Mouse (Mus musculus) activated CD4-positive, CD25-positive, alpha-beta regulatory T cell, adult 4 months (primary cell): Measurements from ENCODE around the gene Kat7. TPM values are rescaled to one million over a fixed set of nuclear protein-coding genes. Genes with fewer than 3 reads are reported as not detected.

ENCODE experiments used
- ATAC-seq: one replicate; pipeline ENCODE4 v1.8.0; 2017
- polyA plus RNA-seq, 2 experiments: library from polyadenylated mRNA; unstranded; fragments of 100-300 nt; shearing (Covaris generic); gene quantifications; one replicate each; pipeline ENCODE4 v1.2.1; 2017

Kat7 gene
- polyA plus RNA-seq = 10 to 100 TPM; 40.8 to 49.2 TPM

DNA sequence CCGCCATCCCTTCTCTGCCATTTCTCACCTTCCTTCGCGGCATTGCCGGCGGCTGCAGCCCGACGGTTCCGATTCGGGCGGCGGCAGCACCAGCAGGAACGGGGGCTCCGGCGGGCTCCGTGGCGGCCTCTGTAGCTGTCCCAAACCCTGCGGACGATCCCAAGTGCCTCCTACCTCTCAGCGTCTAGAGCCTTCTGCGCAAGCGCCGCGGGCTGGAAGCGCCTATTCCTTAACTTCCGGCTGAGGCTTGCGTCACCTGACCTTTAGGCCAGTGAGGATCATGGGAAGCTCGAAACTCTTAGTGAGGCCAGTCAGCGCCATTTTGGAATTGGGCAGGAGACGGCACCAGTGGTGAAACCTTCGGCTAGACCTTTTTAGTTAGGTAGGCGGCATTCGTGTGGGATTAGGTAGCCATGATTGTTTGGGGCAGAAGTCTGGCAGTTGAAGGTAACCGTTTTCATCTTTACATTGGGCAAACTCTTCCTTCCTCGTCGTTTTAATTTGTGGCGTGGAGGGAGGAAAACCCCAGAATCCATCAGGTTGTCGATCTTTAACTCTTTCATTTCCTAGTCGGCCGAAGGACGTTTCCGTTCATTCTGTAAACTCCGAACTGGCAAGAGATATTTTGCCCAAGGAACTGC, at the start of gene Kat7:
Kat7 (minus strand) TSS at position 240 of the 641 bp plus-strand sequence.
- ATAC-seq = peak; percentile 76

DNA sequence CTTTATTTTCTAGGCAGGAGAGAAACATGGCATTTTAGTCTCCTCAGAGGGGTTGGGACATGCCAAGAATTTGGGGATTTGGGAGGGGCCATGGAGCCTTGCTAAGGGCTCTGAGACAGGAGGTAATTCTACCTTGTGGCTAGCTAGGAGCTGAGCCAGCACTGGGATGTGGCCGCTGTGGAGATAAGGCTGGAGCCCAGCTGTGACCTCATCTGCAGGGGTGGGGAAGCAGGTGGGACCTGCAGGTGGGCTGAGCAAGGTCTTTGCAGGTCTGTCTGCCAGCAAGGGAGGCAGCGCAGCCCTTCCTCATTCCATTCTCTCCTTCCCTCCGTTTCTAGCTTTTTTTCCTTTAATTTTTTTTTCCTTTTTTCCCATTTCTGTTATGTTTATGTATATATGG, 48.2 kb upstream of the Kat7 start:
- no peak for ATAC-seq

DNA sequence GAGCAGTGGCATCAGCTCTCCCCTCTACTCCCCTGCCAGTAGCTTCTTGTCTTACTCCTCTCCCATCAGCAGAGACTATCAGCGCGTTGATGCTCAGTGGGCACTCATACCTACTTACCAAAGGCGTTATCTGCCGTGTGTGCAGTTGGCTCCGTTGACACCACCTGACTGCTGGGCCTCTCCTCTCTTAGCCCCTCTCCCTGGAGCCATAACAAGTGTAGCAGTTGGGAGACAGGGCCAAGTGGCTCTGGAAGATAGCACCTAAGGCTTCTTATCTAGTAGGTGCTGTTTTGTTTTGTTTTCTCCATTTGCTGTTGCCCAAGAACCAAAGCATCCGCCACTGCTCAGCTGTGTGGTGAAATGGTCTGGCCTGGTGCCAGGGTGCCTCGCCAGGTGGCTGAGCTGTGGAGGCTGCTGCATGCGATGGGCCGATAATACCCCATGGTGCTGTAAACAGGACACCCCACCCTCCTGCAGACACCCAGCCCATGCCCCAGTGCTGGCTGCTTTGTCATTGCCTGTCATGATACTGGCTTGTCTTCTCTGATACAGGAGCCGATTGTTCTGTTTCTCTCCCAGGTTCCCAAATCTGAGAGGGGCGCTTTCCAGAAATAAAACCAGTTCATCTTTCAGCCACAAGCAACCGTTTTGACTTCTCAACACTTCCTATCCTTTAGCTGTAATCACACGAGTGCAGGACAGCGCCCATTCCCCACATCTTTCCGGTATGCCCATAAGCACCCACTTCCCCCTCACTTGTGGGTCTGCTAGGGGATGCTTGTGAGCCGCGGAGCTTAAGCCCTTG, 46.6 kb upstream of the Kat7 start:
- peak; percentile 89 for ATAC-seq

DNA sequence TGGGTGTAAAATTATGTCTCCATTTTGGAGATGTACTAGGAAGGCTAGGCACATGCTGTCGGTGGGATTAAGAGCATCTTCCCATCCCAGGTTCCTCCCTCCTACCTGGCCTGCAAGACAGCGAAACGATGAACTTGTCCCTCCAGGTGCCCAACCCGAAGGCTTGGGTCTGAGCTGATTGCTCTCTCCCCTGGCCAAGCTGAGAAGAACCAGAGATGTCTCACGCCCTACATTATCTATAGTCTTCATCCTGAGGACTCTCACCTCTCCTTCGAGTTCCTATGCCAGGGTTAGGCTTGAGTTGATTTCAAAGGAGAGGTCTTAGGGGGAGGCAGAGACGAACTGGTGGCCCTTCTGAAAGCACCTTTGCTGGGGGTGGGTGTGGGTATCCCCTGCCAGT, 46.0 kb upstream of the Kat7 start:
- no peak for ATAC-seq

DNA sequence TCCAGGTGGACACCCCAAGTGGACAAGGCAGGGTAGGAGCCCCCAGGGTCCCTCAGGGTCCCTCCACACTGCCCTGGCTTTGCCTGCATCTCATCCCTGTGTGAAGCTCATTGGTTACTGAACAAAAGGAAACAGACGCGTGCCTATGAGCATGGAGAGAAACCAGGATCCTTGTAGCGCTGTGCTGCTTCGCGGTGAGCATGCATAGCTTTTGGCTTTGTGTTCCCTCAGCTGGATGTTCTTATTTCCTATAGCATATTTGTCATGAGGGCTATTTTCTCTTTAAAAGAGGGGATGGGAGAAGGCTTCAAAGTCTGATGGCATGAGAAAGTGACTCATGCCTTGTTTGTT, 45.6 kb upstream of the Kat7 start:
- ATAC-seq = no peak

DNA sequence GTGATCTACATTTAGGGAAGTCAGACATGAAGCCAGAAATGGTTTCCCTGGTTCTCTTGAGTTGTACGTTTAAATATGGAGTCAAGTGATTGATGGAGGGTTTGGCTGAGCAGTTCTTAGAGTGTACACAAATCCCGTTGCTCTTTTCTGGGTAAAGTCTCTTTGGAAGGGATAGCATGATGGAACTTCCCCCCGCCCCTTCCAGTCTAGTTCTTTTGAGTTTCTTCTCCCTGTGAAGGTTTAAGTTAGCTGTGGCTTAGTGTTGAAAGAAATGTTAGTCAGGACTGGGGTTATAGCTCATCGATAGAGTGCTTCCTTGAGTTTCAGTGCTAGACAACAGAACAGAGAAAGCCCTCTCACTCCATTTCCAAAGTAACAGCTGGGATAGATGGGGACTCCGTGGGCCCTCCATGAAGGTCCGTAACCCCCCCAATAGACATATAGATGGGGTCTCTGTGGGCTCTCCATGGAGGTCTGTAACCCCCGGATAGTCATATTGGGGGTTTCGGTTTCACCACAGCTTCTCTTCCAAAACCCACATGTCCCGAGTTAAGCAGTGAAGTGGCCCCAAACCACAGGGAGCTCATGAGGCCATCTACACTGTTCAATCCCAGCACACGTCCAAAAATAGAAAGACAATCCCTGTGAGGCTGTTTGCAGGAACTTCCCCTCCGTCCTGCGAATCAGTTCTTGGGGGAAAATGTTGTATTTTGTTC, 45.1 kb upstream of the Kat7 start:
- ATAC-seq = no peak

DNA sequence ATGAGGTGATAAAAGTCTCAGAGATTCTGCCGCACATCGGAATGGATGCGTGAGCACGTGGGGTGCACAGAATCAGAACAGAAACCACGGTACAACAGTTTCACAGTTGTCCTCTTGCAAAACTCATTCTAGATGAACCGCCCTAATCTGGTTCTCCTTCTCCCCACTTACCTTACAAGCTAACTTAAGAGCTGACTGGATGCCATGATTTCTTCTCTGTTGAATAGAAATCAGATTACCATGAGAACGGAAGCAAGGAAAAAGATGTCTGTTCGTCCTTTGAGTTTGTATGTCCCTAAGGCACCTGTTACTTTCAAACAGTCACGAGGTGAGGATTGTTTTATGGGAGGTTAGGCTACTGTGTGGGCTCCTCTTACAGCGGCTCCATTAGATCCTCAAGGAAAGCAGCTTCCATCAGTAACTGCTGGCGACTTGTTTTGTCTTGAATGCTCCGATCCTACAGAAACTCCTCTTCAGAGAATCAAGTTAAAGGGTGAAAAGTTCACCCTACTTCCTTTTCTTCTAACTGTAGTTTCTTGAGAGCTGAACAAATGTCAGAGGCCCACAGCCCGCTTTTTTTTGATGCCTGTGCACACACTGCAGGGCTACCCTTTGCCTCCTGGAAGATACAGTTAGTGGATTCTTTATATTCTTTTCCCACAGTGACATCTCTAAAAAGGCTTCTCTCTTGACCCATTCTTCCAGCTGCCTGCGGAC, 44.3 kb upstream of the Kat7 start:
- ATAC-seq = no peak

DNA sequence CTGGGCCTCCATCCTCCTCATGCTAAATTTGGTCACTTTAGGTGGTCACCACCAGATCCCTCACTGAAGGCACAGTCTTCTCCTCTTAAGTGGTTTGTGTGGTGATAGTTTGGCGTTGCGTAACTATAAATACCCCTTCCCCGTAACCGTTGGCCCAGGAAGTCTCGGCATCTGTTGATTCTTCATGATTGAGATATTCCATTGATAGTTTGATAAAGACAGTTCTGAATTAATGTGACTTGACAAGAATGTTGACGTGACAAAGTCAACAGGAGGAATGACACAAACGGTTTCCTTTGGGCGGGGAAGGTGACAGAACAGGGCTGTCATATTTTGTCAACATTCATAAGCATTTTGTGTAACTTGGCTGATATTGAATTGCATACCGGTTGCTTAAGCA, 43.2 kb upstream of the Kat7 start:
- ATAC-seq = no peak

DNA sequence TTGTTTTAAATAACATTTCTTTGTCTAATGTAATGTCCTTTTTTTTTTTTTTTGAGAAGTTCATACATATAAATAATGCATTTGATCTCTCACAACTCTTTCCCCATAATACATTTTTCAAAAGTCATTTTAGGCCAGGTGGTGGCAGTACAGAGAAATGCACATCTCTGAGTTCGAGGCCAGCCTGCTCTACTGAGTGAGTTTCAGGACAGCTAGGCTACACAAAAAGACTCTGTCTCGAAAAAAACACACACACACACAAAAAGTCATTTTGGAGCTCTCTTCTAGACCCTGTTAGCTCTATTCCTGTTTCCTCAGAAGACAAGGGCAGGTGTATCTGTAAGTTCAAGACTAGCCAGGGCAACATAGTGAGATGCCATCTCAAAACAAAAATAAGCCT, 42.6 kb upstream of the Kat7 start:
- ATAC-seq = no peak

DNA sequence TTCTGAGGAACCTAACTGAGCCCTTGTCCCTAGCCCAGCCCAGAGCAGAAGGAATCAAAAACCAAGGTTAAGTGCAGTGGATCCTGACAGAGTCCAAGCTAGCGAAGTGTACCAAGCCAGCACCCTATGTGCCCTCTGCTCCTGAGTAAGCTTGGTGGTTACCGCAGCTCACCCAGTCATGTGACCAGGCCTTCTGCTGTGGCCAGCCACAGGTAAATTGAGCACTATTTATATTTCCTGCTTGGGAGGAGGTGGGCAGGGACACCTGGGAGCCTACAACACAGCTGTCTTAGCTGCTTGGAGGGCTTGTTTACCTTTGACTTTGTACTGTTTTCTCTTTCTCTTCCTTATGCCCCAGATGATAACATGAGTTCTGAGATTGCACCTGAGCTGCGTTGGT, 40.9 kb upstream of the Kat7 start:
- ATAC-seq = peak; percentile 28

DNA sequence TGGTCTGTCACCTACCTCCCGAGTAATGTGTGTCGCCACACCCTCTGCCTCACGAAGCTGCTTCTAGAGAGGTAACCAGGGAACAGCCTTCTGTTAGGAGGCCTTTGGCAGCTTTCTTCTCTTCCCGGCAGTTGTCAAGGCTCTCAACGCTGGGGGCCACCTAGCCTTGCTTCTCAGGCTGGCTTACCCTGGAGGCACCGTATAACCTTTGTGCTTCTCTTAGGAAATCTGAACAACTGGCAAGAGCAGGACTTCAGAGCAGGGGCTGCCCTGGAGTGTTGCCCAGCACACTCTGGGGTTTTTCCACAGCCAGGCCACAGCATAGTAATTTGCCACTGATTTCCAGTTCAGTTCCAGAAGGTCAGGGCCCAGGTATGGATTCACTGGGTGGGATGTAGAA, 40.2 kb upstream of the Kat7 start:
- ATAC-seq = no peak

DNA sequence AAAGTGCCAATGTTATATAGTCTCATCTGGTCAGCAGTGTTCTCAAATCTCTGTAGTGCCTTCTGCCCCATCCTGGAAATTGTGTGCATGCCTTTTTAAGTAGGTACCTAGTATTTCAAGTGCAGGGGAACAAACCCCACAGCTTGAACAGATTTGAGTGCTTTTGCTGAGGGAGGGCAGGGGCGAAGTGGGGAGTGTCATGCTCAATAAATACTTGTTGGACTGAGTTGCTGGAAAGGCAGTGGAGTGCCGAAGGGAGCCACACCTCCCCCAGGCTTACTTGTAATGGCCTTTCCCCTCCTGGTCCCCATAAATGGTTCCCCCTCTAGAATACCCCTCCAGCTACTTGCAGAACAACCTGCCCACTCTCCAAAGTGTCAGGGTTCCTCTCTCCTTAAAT, 34.1 kb upstream of the Kat7 start:
- no peak for ATAC-seq

DNA sequence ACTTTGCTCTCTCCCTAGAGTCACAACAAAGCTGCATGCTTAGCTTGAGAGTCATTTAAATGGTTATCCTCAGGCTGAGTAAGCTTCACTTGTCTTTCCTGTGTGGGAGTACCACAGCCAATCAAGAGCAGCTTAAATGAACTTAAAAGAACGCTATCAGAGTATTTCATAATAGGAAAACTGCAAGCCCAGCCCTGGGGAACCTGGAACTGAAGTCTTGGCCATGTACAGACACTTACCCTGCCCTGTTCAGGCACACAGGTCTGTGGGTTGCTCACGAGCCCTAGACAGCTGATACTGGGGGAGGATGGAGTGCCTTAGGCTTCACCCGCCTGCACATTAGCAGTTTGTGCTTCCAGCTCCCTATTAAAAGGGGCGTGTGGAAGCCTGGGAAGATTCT, 33.1 kb upstream of the Kat7 start:
- no peak for ATAC-seq

DNA sequence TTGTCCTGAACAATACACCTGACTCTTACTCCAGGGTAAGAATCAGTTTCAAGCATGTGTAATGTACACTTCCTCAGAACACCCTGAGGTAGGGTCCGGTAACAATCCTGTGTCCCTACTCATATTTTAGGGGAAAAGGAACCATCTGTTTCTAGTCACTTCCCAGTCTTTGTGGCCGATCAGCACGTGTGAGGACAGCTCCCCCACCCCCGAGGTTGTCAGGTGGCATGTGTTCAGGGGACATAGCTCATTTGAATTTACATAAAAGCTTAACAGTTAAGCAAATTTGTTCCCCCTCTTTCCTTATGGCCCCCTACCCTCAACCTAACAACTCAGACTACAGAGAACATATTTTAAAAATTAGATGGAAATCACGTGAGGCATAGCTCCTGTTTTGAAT, 30.6 kb upstream of the Kat7 start:
- no peak for ATAC-seq

DNA sequence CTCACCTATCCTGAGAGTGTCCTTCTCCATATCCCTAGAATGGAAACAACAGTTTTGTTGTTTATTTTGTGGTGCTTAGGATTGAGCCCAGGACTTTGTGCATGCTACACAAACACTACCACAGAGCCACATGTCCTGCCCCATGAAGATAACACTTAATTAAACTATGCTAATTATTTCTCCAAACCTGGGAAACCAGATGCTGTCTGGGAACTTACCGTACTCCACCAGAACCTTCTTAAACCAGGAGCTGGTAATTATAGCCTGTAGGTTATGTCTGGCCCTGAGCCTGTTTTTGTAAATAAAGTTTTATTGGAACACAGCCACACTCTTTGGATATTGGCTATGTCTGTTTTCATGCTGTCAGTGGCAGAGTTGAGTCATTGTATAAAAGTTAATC, 30.2 kb upstream of the Kat7 start:
- ATAC-seq = no peak

DNA sequence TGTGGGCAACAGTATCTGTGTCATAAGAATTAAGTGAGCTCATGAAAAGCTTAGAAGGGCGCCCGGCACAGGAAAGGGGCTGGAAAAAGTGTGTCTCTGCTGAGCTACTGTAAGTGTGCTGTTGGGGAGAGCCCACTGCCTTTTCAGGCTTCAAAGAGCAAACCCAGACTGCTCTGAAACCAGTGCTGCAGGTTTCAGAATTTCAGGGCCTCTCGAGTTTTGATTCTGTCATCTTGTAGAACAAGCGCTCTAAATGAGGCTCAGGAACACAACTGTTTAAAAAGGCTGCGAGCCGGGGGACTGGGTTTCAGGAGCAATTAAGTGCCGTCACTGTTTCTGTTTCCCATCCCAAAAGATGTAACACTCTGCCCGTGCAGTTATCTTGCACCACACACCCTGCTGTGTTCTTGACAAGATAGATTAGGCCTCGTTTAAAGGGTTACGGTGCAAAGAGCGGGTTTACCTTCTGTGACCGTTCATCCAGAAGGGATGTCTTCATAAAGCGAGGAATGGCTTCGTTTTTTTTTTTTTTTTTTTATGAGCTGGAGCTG, 29.5 kb upstream of the Kat7 start:
- ATAC-seq = no peak

DNA sequence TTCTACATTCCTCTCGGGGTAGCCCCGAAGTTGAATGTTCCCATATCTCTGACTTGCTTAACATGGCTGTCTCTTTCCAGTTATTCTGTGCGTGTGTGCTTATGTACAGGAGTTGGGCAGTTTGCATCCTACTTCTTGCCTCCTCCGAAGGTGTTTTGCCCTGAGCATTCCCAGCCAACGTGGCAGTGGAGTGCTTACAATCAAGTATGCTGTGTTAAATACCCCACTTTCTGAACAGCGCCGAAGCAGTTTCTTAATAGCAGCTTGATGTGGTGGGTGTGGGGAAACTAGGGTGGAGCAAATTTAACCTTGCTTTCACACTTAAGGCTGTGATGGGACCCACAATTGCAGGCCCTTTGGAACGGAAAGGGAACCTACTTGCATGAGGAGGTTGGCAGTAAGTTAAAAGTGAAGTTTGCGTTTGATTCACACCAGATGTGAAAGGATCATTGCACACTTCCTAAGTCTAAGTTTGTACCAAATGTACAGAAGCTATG, 27.8 kb upstream of the Kat7 start:
- no peak for ATAC-seq

DNA sequence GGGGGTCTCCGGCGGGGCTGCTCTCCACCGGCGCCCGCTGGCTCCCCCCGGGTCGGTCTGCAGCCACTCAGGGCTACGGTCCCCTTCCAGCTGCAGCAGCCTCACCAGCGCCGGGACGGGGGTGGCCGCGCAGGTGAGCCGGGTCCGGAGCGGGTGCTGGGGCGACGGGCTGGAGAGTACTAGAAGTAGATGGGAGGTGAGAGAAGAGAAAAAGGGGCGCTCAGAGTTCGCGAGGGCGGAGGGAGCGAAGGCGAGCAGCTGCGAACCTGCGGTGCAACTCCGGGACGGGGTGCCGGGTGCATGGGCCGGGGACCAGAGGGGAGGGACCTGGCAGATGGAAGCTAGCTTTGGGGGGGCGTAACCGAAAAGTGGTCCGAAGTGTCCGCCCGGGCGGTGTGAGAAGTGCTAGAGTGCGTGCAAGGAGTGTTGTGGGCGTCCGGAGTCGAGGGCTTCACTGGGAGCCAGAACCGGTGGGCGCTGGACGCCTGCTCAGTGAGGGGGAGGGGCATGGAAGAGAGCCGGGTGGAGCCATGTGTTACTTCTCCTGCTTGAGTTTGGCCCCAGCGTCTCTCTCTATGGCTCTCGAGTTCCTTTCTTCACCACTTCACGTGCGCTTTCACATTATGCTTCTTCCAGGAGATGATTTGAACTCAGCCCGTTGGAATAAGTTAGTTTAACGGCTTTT, 27.2 kb upstream of the Kat7 start:
- ATAC-seq = no peak

DNA sequence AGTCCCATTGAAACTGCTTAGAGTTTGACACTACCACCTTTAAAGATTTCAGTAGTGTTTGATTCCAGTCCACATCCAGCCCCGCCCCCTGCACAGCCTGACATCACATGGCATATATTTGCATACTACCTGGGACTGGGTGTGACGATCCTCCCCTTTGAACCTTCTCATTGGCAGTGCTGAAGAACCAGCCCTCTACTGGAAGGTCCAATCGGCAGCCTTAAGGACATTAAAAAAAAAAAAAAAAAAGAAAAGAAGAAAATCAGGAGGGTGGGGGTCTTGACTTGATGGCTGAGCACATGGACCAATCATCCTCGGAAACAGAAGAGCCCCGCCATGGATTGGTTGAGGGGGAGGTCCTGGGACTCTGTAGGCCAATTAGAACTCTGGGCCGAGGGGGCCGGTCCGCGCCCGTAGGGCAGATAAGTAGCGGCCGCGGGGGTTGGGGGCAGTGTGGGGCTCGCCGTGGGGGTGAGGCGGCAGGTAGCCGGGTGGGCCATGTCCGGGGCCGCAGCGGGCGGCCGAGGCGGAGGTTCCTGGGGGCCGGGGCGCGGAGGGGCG, 26.6 kb upstream of the Kat7 start, which contains the start of gene Fam117a:
Fam117a (plus strand) TSS at position 451 of the 561 bp plus-strand sequence.
- peak; percentile 92 for ATAC-seq

DNA sequence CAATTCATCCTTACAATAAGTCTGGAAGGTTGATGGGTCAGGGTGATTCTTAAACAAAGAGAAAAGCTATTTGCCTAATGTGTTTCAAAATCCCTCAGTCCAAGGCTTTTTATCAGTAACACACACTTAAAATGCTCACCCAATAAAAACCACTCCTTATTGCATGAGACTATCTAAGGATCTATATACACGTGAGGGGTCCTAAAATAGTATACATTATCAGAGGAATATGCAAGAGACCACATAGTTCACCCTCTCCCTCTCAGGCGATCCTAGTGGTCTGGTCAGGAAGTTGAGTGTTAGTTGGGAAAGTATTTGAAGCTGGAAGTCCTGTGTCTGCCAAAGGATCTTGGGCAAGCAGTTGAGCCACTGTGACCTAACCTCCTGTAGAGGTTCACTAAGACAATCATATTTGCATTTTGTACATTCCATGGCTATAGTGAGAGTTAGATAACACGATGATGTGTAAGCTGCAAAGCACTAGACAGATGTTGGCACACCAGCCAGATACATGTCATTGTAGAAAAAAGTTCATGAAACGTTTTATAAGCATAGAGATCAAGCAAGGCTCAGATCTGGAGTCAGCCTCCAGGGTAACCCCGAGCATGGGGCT, 24.5 kb upstream of the Kat7 start:
- ATAC-seq = no peak

DNA sequence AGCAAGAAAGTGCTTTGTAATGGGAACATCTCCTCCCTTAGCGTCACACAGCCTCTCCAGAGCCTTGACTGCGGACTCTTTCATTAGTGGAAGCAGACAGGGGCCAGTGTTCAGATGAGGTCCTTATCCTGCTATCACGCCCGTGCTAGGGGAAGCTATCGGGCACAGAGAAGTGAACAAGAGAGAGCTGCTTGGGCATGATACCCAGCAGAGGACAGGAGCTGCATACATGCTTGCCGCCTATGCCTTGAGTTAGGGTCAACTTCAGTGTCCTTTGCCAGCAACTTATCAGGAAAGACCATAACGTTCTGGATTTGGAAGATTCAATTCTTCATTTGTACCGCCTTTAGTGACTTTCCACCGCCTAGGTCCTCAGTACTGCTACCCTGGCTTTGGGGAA, 23.8 kb upstream of the Kat7 start:
- no peak for ATAC-seq
